22 mouse cellular contexts compared by ENCODE assay signal in the genomic region with DNA sequence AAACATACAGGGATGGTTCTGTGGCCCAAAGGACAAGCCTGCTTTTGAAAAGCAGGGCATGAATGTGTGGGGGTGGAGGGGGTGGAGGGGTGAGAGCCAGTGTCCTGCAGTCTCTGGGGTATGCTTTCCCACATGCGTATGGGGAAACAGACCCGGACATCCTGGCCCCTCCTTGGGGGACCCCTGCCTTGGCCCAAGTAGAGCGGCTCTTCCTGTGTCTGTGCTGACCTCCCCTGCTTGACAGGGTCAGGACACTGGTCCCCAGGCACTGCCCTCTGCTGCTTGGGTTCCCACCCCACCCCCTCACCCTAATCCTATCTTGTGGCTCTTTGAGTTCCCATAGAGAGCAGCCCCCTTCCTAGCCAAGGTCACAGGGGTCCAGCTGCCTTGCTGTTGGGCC. TPM values are rescaled to one million over a fixed set of nuclear protein-coding genes. Genes with fewer than 3 reads are reported as not detected.
DNase-seq lines count a peak whose midpoint lies in the region; ATAC-seq and TF ChIP-seq lines count a peak whose summit lies in the region.
"Had no signal": no experiment of that assay in that cellular context is flagged by ENCODE, and none has a peak within 500 bp of the region (broad histone marks: within the 10 kb centered on the region; RNA-seq: fewer than 3 reads in every experiment).

No protein-coding gene starts in this region.

- no peak overlapping the region for H3K4me3 ChIP-seq in heart, embryonic 11.5 days (ENCODE audit: low read depth, low read length)
- H3K4me3 ChIP-seq in kidney, postnatal 0 days (replicated peaks; ENCODE audit: low read depth, low read length), result no peak overlapping the region
- no peak overlapping the region for H3K4me3 ChIP-seq in neural tube, embryonic 13.5 days
- no peak overlapping the region for H3K4me3 ChIP-seq in neural tube, embryonic 15.5 days (replicated peaks)
- H3K4me3 ChIP-seq: embryonic facial prominence, embryonic 12.5 days; forebrain, embryonic 15.5 days; midbrain, embryonic 12.5 days had no signal

- H3K36me3 ChIP-seq in heart, embryonic 11.5 days (ENCODE audit: control insufficient read depth, insufficient read depth, low read length), result no peaks in the 10 kb centered on the region
- no peaks in the 10 kb centered on the region for H3K36me3 ChIP-seq in kidney, postnatal 0 days (ENCODE audit: insufficient read depth, low read length)
- H3K36me3 ChIP-seq in neural tube, embryonic 13.5 days, result no peaks in the 10 kb centered on the region
- H3K36me3 ChIP-seq in neural tube, embryonic 15.5 days, result no peaks in the 10 kb centered on the region
- H3K36me3 ChIP-seq: embryonic facial prominence, embryonic 12.5 days; forebrain, embryonic 15.5 days; midbrain, embryonic 12.5 days had no signal

- H3K4me1 ChIP-seq in heart, embryonic 11.5 days (ENCODE audit: control insufficient read depth, insufficient read depth, low read length), result peaks cover 61% of the 10 kb centered on the region
- no peaks in the 10 kb centered on the region; the same call in 1 of the 2 replicates for H3K4me1 ChIP-seq in kidney, postnatal 0 days (replicated peaks; ENCODE audit: insufficient read depth, low read length)
- peaks cover 10% of the 10 kb centered on the region for H3K4me1 ChIP-seq in neural tube, embryonic 13.5 days (replicated peaks)
- peaks cover 10% of the 10 kb centered on the region for H3K4me1 ChIP-seq in neural tube, embryonic 15.5 days

- intact Hi-C loops in heart, postnatal 25 days (cut with DNase I), result no loop called here

- H3K27me3 ChIP-seq in heart, embryonic 11.5 days (ENCODE audit: control insufficient read depth, insufficient read depth, low read length), result peaks cover 40% of the 10 kb centered on the region
- peaks cover 14% of the 10 kb centered on the region for H3K27me3 ChIP-seq in kidney, postnatal 0 days (ENCODE audit: insufficient read depth, low read length)
- H3K27me3 ChIP-seq in neural tube, embryonic 13.5 days, result peaks cover 55% of the 10 kb centered on the region
- H3K27me3 ChIP-seq in neural tube, embryonic 15.5 days (replicated peaks), result peaks cover 53% of the 10 kb centered on the region

- H3K9me3 ChIP-seq in heart, embryonic 11.5 days (replicated peaks; ENCODE audit: control insufficient read depth, low read length), result no peaks in the 10 kb centered on the region
- no peaks in the 10 kb centered on the region for H3K9me3 ChIP-seq in kidney, postnatal 0 days (replicated peaks; ENCODE audit: low read length)
- no peaks in the 10 kb centered on the region for H3K9me3 ChIP-seq in neural tube, embryonic 13.5 days
- 0 out of 2 replicates have a peak, but pooled peaks cover under 1% of the 10 kb centered on the region for H3K9me3 ChIP-seq in neural tube, embryonic 15.5 days (replicated peaks)
- H3K9me3 ChIP-seq: forebrain, embryonic 15.5 days had no signal

- no peak for DNase-seq in heart, postnatal 25 days (ENCODE audit: low spot score)
- no peak for DNase-seq in kidney, postnatal 0 days (ENCODE audit: low spot score)
- no peak for DNase-seq in kidney, postnatal 14 days
- DNase-seq in embryo, embryonic 9.5 days (ENCODE audit: extremely low spot score), result no peak
- DNase-seq: adrenal gland, postnatal 10 days; B cell, adult 2 months; cerebellum, adult 11-12 months; cerebellum, postnatal 25 days; gastrocnemius, postnatal 36 days; liver; right cerebral cortex, postnatal 4 days; thymus, adult 18-20 months had no signal

- TF ChIP-seq CTCF in kidney, postnatal 0 days (IDR thresholded peaks at IDR 0.05; ENCODE audit: low read depth), result no peak

- no peak for ATAC-seq in heart, embryonic 11.5 days (replicated peaks; ENCODE audit: insufficient number of reproducible peaks, low FRiP score, low TSS enrichment)
- ATAC-seq in kidney, postnatal 0 days (replicated peaks; ENCODE audit: low FRiP score, low read depth), result no peak
- no peak for ATAC-seq in neural tube, embryonic 13.5 days (ENCODE audit: low read depth)
- no peak for ATAC-seq in neural tube, embryonic 15.5 days (ENCODE audit: low FRiP score)
- ATAC-seq: forebrain, embryonic 15.5 days had no signal

- H3K27ac ChIP-seq in heart, embryonic 11.5 days (ENCODE audit: low read depth, low read length), result no peak overlapping the region
- 0 out of 2 replicates have a peak overlapping the region, but pooled peaks have one; percentile 54 for H3K27ac ChIP-seq in kidney, postnatal 0 days
- no peak overlapping the region for H3K27ac ChIP-seq in neural tube, embryonic 13.5 days (replicated peaks)
- H3K27ac ChIP-seq in neural tube, embryonic 15.5 days (replicated peaks), result no peak overlapping the region
- H3K27ac ChIP-seq: embryonic facial prominence, embryonic 12.5 days; forebrain, embryonic 15.5 days; hindbrain, embryonic 14.5 days; macrophage; midbrain, embryonic 12.5 days had no signal

- H3K9ac ChIP-seq in heart, embryonic 11.5 days (ENCODE audit: low read depth, low read length), result 0 out of 2 replicates have a peak overlapping the region, but pooled peaks have one; percentile 46
- no peak overlapping the region for H3K9ac ChIP-seq in kidney, postnatal 0 days (ENCODE audit: low read depth, low read length)
- H3K9ac ChIP-seq in neural tube, embryonic 13.5 days, result no peak overlapping the region
- no peak overlapping the region for H3K9ac ChIP-seq in neural tube, embryonic 15.5 days (replicated peaks)
- H3K9ac ChIP-seq: embryonic facial prominence, embryonic 12.5 days; forebrain, embryonic 15.5 days; hindbrain, embryonic 14.5 days; midbrain, embryonic 12.5 days had no signal

- WGBS in heart, embryonic 11.5 days (ENCODE audit: insufficient replicate concordance), result 59% methylated on average over 3 of the region's 3 CpGs
- WGBS in kidney, postnatal 0 days, result 41% methylated on average over 2 of the region's 3 CpGs
- 67% methylated on average over 3 of the region's 3 CpGs for WGBS in neural tube, embryonic 13.5 days
- 89% methylated on average over 3 of the region's 3 CpGs for WGBS in neural tube, embryonic 15.5 days

- peak overlapping the region; percentile 83 for H3K4me2 ChIP-seq in heart, embryonic 11.5 days
- H3K4me2 ChIP-seq in kidney, postnatal 0 days (ENCODE audit: low read length), result peak overlapping the region; percentile 2
- 0 out of 2 replicates have a peak overlapping the region, but pooled peaks have one; percentile 1 for H3K4me2 ChIP-seq in neural tube, embryonic 13.5 days
- no peak overlapping the region for H3K4me2 ChIP-seq in neural tube, embryonic 15.5 days
- H3K4me2 ChIP-seq: embryonic facial prominence, embryonic 12.5 days; forebrain, embryonic 15.5 days; hindbrain, embryonic 14.5 days; midbrain, embryonic 12.5 days had no signal

RNA-seq across cellular contexts. Expression of gene Kcnq1, which starts 3.5 kb away (rescaled TPM):
- polyA plus RNA-seq in heart, embryonic 11.5 days (2014; fragmentation: Nextera tagmentation; extraction: Ambion mirVana), result 9.2 and 12.1 TPM in 2 replicates
- total RNA-seq in heart, postnatal 25 days (2021), result 10 to 100 TPM; 37.4 to 37.7 TPM
- polyA plus RNA-seq in kidney, postnatal 0 days (2015; fragmentation: Nextera tagmentation; extraction: Ambion mirVana), result 12.6 and 13.4 TPM in 2 replicates
- 1.3 and 2.0 TPM in 2 replicates for polyA plus RNA-seq in neural tube, embryonic 13.5 days (2015; fragmentation: Nextera tagmentation; extraction: Ambion mirVana)
- 0.88 and 1.9 TPM in 2 replicates for polyA plus RNA-seq in neural tube, embryonic 15.5 days (2015; fragmentation: Nextera tagmentation; extraction: Ambion mirVana)
- total RNA-seq: neutrophil, adult 5-6 weeks had no signal

RNA-seq across cellular contexts. Expression of gene Trpm5, which starts 15.3 kb away (rescaled TPM):
- polyA plus RNA-seq in heart, embryonic 11.5 days (2014; fragmentation: Nextera tagmentation; extraction: Ambion mirVana), result 1.2 and 2.4 TPM in 2 replicates
- total RNA-seq in heart, postnatal 25 days (2021), result not detected
- 3.4 and 3.9 TPM in 2 replicates for polyA plus RNA-seq in kidney, postnatal 0 days (2015; fragmentation: Nextera tagmentation; extraction: Ambion mirVana)
- polyA plus RNA-seq in neural tube, embryonic 13.5 days (2015; fragmentation: Nextera tagmentation; extraction: Ambion mirVana), result 2.0 and 3.1 TPM in 2 replicates
- 1.8 and 3.9 TPM in 2 replicates for polyA plus RNA-seq in neural tube, embryonic 15.5 days (2015; fragmentation: Nextera tagmentation; extraction: Ambion mirVana)
- total RNA-seq: gastrocnemius, postnatal 36 days; layer of hippocampus, postnatal 25 days; neutrophil, adult 5-6 weeks had no signal
- polyA plus RNA-seq: macrophage had no signal

RNA-seq across cellular contexts. Expression of gene Tssc4, which starts 40.6 kb away (rescaled TPM):
- 36.2 and 48.4 TPM in 2 replicates for polyA plus RNA-seq in heart, embryonic 11.5 days (2014; fragmentation: Nextera tagmentation; extraction: Ambion mirVana)
- total RNA-seq in heart, postnatal 25 days (2021), result 10 to 100 TPM; 13.8 to 19.6 TPM
- 69.1 and 72.3 TPM in 2 replicates for polyA plus RNA-seq in kidney, postnatal 0 days (2015; fragmentation: Nextera tagmentation; extraction: Ambion mirVana)
- polyA plus RNA-seq in neural tube, embryonic 13.5 days (2015; fragmentation: Nextera tagmentation; extraction: Ambion mirVana), result 82.4 and 88.4 TPM in 2 replicates
- 92.9 and 94.5 TPM in 2 replicates for polyA plus RNA-seq in neural tube, embryonic 15.5 days (2015; fragmentation: Nextera tagmentation; extraction: Ambion mirVana)

RNA-seq across cellular contexts. Expression of gene Cd81, which starts 57.2 kb away (rescaled TPM):
- polyA plus RNA-seq in heart, embryonic 11.5 days (2014; fragmentation: Nextera tagmentation; extraction: Ambion mirVana), result 632 and 701 TPM in 2 replicates
- total RNA-seq in heart, postnatal 25 days (2021), result 100 to 1,000 TPM; 424 to 455 TPM
- 621 and 647 TPM in 2 replicates for polyA plus RNA-seq in kidney, postnatal 0 days (2015; fragmentation: Nextera tagmentation; extraction: Ambion mirVana)
- 365 and 369 TPM in 2 replicates for polyA plus RNA-seq in neural tube, embryonic 13.5 days (2015; fragmentation: Nextera tagmentation; extraction: Ambion mirVana)
- 493 and 522 TPM in 2 replicates for polyA plus RNA-seq in neural tube, embryonic 15.5 days (2015; fragmentation: Nextera tagmentation; extraction: Ambion mirVana)
